Mouse (Mus musculus) gastrocnemius, postnatal 10 days (tissue): Measurements from ENCODE around the gene Slc4a1. TPM values are rescaled to one million over a fixed set of nuclear protein-coding genes. Genes with fewer than 3 reads are reported as not detected.

ENCODE experiments used
- DNase-seq: peaks from one replicate; pipeline ENCODE4 v3.0.0; 2021; ENCODE audit warnings: mixed read lengths
- total RNA-seq, 2 experiments: library from RNA; stranded (reverse); gene quantifications; 2 replicates each; pipeline ENCODE4 v1.2.3; 2021

Gene Slc4a1
- total RNA-seq, 2 experiments from 2014 or later: 2.1 to 10.7 TPM

DNA sequence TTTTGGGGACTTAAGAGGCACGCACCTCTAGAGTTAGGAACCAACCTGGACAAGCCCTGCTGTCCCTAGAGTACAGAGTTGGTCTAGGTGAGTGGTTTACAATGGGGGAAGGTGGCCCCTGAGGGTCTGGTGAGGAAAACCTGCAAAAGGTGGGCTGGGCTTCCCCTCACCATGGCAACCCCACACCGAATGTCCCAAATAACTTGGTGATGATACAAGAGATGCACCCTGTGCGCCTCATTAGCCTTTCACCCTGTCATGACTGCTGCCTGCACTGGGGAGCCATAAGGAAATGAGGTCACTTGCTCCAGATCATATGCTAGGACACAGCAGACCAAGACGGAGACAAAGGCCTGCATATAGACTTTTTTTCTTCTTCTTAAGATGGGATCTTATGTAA, 15.6 kb downstream of the Slc4a1 start:
- DNase-seq: no peak

DNA sequence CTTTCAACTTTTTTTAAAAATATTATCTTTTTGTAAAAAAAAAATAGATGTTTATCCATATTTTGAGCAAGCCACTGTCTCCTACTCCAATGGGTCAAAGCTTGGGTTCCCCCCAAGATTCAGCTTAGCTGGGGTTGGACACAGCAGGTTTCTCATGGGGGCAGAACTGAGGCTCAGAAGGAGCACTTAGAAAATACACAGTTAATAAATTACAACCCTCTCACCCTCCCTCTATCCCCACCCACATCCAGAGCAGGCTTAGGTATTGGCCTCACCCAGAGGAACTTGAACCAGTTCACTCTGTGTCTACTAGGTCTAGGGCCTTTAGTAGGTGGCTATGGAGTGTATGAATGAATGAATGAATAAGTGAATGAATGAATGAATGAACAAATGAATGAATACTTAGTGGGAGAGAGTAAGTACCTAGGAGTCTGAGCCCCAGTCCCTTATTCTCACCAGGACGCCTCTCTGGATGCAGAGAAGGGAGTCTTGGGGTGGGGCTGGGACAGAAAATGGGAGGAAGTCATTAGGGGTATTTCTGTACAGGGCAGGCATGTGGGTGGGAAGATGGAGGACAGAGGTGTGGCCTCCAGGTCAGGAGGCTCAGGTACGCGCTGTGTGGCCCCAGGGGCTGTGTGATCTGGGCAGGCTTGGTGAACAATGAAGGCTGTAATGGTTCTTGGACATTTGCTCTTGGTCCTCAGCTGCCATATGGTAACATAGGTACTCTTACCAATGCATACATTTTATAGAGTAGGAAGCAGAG, 16.6 kb downstream of the Slc4a1 start:
- no peak for DNase-seq

DNA sequence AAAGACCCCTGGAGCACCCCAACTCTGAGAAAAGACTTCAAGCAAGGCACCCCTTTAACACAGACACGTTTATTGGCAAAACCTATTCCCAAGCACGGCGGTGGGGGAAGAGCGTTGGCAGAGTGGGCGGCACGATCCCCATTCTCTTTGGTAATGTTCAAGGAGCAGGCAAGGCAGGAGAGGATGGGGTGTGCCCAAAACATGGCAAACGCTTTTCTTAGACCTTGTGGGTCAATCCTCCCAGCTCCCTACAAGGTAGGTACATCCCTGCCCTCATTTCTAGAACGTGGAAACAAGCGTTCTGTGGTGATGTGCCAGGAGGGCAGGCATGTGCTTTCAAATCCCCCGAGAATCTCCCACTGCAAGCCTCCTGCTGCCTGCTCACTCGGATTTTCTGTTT, 17.2 kb downstream of the Slc4a1 start:
- no peak for DNase-seq

DNA sequence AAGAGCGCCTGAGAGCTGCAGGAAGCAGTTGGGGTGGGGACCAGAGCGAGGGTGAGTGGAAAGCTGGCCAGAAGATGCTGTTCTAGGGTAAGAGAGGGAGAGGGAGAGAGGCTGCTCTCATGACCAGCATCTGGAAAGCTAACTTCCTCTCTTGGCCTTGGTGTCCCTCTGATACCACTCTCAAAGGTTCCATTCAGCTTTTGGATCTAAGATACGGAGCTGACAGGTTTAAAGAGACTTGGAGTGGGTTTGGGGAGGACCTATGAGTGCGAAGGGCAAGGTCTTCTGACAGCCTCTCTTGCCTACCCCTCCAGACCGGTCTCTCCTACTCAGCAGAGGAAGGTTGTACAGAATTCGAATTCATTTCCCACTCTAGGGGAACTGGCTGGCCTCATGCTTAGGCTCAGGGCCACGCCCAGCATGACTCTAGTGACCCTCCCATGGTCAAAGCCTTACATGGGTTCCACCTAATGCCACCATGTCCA, 17.9 kb downstream of the Slc4a1 start:
- DNase-seq: no peak

DNA sequence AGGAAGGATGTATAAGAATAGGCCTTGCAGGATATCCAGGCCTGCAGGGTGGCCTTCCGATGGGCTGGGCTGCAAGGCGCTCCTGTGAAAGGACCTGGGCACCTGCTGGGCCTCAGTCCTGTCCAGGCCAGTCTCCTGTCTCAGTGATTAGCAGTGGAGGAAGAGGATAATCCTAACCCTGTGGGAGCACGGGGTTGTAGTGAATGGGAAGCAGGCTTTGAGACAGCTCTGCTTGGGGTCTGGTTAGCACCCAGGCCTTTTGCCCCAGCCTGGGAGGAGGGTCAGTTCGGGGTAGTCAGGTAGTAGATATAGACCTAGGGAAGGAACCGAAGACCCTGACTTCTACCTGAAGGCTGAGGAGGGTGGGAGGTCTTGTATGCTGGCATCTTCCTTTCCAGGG, 18.3 kb downstream of the Slc4a1 start:
- no peak for DNase-seq

DNA sequence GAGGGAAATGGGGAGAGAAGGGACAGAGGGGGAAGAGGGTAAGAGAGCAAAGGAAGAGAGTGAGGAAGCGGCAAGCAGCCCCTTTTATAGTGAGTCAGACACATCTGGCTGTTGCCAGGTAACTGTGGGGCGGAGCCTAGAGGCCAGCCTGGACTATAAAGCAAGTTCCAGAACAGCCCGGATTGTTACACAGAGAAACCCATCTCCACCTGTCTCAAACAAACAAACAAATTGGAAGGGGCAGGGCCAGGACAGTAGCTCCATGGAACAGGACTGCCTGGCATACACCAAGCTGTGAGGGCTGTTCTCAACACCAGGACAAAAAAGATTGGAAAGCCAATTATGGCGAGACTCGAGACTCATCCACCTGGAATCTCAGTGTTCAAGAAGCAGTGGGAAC, 19.1 kb downstream of the Slc4a1 start:
- no peak for DNase-seq

DNA sequence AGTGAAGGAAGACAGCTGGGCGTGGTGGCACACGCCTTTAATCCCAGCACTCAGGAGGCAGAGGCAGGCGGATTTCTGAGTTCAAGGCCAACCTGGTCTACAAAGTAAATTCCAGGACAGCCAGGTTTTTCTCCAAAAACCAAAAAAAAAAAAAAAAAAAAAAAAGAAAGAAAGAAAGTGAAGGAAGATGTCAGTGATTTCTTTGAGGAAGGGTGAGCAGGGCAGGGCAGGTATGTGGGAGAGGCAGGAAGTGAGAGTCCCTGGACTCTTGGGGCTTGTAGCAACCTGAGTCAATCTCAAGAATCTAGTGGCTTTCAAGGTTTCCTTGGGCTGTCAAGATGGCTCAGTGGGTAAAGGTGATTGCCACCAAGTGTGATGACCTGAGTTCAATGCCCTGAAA, 21.5 kb downstream of the Slc4a1 start:
- DNase-seq: no peak

DNA sequence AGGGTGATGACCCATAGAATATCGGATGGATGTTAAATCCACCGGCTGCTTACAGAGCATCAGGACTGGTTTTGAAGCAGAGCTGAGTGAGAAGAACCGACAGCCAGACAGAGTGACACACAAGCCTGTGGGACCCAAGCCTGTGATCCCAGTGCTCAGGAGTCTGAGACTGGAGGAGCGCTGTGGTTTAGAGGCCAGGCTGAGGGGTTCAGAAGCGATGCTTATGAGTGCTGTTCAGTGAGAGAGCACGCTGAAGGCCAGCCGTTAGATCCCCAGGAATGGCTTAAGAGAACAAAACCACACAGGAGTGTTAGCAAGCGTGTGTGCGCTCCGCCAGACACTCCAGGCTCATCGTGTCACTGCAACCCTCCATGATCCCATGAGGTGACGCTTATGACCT, 23.3 kb downstream of the Slc4a1 start:
- no peak for DNase-seq

DNA sequence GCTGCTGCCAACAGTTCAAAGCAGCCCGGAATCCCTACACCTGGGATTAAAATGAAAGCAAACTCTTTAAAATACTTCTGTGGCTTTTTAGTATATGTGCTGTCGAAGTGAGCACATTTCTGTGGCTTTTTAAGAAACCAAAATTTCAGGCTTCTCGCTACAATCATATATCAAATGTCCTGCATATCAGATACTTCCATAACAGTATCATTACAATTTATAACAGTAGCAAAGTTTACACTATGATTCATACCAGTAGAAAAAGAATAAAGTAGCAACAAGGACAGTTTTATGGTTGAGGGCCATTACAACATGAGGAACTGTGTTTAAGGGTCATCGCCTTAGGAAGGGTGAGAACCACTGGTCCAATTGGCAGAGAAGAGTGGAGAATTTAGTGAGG, 24.9 kb downstream of the Slc4a1 start:
- DNase-seq: no peak

DNA sequence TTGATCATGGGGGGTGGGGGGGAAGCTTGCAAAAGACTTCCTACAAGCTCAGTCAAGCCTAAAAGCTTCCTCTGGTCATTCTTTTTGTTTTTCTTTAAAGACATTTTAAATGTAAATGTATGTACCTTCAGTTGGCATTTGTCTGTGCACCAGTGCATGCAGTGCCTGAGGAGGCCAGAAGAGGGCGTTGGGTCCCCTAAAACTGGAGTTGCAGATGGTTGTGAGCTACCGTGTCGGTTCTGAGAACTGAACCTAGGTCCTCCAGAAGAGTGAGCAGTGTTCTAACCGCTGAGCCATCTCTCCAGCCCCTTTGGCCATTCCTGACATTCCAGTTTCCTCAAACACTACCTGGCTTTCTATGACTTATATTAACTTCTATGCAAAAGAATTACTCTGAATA, 26.4 kb downstream of the Slc4a1 start:
- no peak for DNase-seq

DNA sequence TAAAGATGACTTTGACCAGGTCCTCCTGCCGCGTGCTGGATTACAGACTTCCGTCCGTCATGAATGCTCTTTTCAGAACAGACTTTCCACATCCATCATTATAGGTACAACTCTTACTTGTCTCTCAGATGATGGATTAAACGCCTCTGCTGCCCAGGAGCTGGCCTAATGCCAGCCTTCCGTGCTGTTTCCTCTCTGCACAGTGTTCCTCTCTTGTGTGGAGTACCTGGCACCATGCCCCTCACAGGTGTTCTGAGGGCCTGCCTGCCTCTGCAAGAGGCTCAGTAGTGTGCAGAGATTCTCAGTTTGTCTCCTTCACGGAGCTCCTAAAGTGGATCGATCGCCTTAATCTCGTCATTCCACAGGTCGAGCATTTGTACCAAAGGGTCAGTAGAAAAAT, 26.8 kb downstream of the Slc4a1 start:
- no peak for DNase-seq

DNA sequence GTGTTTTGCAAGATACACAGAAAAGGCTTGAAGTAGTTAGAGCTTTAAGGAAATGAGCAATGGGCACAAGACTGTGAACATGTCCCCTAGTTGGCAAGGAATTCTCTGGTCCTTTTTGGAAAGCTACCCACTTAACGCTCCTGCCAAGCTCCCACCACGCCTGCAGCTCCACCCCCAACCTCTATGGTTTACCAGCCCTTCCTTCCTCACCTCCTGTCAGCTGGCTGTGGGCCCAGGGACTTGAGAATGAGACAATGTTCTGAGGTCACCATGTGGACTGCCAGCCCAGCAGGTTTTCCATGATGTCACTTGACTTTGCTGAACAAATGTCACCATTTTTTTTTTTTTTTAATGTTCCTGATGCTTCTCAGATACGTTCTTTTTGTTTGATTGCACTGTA, 27.4 kb downstream of the Slc4a1 start:
- DNase-seq: peak; percentile 43

DNA sequence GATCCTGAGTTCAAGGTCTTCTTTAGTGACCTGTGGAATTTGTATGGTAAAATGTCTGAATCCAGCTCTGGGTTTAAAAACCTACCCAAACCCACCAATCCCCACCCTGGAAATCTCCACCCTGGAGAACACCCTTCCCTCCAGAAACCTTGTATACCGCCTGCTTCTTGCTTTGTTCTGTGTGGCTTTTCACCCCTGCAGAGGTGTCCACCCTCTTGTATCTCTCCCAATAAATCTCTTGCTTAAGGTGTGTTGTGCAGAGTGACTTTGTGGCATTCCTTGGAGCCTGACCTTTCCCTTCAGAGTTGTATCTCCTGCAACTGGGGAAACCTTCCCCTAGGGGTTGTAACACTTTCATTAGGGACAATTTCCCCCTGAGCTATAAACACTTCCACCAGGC, 28.1 kb downstream of the Slc4a1 start:
- no peak for DNase-seq

DNA sequence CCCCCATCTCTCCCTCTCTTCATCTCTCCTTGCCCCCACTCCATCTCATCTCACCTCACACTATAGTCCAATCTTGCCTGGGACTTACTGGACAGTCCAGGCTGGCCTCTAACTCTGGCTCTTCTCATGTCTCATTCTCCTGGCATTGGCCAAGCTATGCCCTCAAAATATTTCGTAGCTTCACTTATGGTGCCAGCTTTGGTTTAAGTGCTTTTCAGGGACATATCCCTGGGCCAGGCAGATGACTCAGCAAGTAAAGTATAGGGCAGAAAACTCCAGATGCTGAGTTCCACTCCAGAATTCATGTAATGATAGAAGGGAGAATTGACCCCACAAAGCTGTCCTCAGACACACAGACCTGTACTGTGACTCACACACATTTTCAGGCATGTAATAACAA, 29.8 kb downstream of the Slc4a1 start:
- DNase-seq: no peak

DNA sequence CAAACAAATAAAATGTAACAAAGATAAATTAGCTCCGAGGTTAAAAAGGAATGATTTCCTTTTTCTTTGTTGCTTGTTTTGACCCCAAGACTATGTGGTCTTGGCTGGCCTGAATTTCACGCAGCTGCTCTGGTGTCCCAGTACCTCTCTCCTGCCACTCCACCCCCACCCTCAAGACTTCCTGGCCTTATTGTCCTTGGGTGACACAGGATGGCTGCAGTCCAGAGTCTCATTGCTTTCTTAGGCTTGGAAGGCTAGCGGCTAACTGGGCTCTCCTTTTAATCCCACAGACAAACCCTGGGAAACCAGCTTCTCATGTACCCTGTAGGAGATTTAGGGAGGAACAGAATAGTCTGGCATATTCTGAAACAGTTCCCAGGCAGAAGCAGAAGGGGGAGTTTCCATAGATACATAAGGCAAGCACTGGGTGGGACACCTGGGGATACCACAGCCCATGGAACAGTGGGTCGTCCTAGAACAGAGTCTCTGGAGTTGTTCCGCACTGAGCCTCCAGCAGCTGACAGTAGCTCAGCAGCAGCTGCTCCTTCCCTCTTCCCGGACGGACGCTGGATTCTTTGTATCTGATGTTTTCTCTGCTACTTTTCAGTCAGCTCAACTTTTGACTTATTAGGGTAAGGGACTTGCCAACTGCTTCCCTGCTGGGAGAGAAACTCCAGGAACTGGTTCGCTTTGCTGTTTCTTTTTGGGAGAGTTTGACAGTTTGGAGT, 30.9 kb downstream of the Slc4a1 start:
- no peak for DNase-seq

DNA sequence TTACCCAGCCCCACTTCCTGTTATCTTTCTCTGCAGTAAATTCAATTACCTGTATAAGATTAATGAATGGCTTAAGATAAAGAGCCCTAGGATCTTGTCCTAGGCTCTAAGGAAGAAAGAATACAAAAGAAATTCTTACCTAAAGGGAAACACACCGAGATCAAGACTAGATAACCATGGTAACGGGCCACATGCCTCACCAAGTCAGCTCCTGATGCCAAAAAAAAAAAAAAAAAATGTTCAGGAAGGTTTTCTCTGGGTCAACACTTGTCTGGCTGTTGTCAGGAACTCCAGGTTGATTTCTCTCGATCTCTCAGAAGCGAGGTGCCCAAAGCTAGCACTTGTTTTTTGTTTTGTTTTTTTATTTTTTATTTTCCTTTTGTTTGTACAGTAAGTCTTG, 32.0 kb downstream of the Slc4a1 start:
- DNase-seq: no peak

DNA sequence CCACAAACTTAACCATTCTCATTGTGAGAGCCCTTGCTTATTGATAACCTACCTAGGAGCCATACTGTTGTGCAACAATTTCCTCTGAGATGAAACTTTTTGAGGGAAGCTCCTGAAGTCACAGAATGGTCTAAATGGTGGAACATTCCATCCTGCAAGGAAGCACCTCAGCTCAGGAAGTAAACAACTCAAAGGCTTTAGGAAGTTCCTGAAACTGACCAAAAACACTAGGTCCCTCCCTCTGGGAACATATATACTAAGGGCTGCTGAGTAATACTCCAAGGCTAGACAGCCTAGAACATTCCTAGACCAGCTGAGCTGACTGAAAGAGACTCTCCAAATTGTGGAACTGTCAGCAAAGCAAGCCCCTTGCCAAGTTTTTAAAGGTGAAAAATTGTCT, 32.9 kb downstream of the Slc4a1 start:
- DNase-seq: no peak

DNA sequence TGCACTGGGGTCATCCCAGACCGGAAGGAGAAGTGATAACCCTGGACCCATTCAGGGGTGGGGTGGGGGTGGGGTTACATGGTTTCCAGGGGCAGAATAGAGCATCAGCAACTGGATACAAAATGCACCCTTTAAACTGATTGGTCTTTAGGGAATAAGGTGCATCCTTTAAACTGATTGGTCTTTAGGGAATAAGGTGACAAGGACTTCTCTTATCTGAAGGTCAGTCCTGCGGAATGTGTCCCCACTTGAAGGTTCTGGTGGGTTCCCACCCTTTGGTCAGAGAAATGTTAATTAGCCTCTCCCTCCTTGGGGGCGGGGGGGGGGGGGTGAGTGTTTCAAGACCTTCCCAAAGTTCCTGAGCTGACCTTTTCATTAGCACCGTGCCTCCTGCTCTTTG, 34.2 kb downstream of the Slc4a1 start:
- no peak for DNase-seq

DNA sequence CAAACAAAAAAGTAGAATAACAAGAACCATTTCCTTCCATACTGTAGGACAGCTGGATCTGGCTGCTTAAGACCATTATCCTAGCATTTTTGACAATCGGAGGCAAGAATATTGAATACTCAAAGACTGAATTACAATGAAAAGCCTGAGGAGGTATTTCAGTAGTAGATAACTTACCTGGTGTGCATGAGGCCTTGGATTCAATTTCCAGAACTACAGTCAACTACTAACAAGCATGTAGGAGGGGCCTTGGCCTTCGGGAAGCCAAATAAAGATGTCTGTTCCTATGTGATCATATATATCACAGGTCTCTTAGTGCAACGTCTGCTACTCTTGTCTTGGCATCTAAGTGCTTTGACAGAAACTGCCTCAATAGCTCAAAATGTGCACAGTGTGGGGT, 36.0 kb downstream of the Slc4a1 start:
- DNase-seq: no peak

DNA sequence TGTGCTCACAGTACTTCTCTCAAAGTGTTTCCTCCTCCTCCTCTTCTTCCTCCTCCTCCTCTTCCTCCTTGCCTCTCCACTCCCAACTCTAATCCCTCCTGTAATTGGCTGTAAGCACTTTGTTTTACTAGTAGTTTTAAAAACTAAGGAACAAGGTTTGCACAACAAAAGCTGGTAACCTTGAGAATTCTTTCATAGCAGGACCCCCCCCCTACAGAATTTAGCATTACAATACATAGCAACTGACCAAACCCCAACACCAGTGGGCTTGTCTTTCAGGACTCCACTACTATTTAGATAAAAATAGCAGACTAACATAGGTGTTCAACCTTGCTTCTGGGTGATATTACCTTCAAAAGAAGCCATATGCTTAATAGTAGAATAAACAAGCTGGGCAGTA, 36.5 kb downstream of the Slc4a1 start:
- DNase-seq: no peak

DNA sequence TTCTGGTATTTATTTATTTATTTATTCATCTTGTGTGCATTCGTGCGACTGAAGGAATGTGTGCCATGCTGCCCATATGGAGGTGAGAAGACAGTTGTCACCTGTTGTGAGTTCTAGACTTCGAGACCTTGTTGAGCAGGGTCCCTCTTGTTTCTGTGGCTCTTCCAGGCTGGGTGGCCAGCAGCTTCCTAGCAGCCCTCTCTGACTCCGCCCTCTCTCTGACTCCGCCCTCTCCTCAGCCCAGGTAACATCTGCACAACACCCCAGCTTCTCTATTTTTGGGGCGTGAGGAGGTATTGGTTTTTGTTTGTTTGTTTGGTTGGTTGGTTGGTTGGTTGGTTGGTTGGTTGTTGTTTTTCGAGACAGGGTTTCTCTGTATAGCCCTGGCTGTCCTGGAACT, 38.2 kb downstream of the Slc4a1 start:
- no peak for DNase-seq

DNA sequence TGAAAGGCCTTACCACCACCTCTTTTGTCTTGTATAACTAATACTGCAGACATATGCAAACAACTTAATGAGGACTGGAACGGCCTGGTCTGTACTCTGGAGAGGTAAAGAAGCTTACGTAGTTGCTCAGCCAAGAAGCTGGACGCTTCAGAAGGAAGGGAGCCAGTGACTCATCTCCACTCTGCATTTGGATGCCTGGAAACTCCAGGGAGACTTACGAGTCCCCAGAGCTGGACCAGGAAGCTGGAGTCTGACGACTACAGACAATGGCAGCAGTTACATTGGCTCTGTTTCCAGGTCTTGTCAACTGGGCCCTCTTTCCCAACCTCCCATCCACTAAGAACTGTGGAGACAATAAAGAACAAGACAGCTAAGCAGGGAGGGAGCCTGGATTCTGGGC, 38.8 kb downstream of the Slc4a1 start:
- no peak for DNase-seq

DNA sequence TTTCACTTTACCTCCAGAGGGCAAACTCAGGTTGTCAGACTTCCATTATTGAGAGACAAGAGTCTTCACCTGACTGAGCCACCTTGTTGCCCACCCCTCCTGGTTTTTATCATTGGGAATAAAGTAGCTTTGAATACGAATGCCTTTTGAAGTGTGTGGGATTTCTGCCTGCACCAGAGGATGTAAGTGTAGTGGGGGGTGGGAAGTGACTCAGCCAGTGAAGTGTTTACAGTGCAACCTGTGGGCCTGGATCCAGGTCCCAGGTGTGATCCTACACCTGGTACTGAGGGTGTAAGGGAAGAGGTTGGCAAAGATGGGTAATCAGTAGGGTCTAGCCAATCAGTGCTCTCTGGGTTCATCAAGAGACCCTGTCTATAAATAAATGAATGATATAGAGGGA, 42.5 kb downstream of the Slc4a1 start:
- no peak for DNase-seq

DNA sequence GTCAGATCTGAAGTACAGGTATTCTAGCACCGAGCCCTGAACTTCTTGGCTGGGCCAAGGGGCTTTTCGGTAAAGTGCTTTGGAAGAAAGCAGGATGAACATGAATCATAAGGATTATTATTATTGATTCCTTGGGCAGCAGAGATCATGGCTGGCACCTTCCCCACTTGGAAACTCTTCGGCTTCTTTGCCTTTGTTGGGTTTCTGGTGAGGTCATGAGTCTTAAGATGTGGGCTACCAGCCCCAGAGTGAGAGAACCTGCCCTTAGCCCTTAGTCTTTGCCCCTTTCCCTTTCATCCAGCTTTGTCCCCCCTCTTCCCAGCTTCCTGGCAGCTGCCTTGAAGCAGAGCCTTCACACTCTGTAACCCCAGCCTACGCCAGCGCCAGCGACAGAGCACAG, 44.1 kb downstream of the Slc4a1 start:
- no peak for DNase-seq
